Mouse (Mus musculus) midbrain, embryonic 10.5 days (tissue): ENCODE results near the gene Kdelc2. TPM values are rescaled to one million over a fixed set of nuclear protein-coding genes. Genes with fewer than 3 reads are reported as not detected.

ENCODE experiments used
- DNase-seq: peaks from one replicate; pipeline ENCODE4 v3.0.0-alpha.2; 2017; ENCODE audit warnings: low spot score
- H3K27ac ChIP-seq: fragments of 300-500 bp; sonication (generic); replicated peaks from 2 replicates; pipeline ENCODE4 v1.5.1; 2016; ENCODE audit warnings: mild to moderate bottlenecking
- H3K27me3 ChIP-seq: fragments of 300-500 bp; sonication (generic); 2 replicates; pipeline ENCODE4 v1.6.1; 2016; ENCODE audit warnings: low read depth, mild to moderate bottlenecking; ENCODE audit not compliant: poor library complexity, severe bottlenecking
- H3K36me3 ChIP-seq: fragments of 300-500 bp; sonication (generic); 2 replicates; pipeline ENCODE4 v1.6.1; 2016; ENCODE audit warnings: mild to moderate bottlenecking, moderate library complexity
- H3K4me1 ChIP-seq: fragments of 300-500 bp; sonication (generic); 2 replicates; pipeline ENCODE4 v1.6.1; 2016
- H3K4me3 ChIP-seq: fragments of 300-500 bp; sonication (generic); 2 replicates; pipeline ENCODE4 v1.5.1; 2016; ENCODE audit warnings: mild to moderate bottlenecking, moderate library complexity
- H3K9me3 ChIP-seq: fragments of 300-500 bp; sonication (generic); replicated peaks from 2 replicates; pipeline ENCODE4 v1.6.1; 2016; ENCODE audit warnings: mild to moderate bottlenecking
- WGBS: fragments of 180-500 bp; shearing (Covaris S2); methylation state at CpG from one replicate; pipeline ENCODE4 v1.1.7; 2016; 5-methylcytosine and 5-hydroxymethylcytosine counted together
- polyA plus RNA-seq: library from polyadenylated mRNA; unstranded; fragments of >200 nt; fragmentation: Nextera tagmentation; extraction: Ambion mirVana; gene quantifications from 2 replicates; pipeline ENCODE4 v1.2.1, GENCODE M21; 2016

The Kdelc2 gene
- 9.4 and 10.6 TPM in 2 replicates for polyA plus RNA-seq

GRCm38 (mm10) chr9:53383951-53384866, at the start of gene Kdelc2:
Gene Kdelc2, plus strand, starts transcription at chr9:53384025.
- Histone ChIP-seq H3K27ac (peak within 1 kb of the TSS; percentile 96), H3K36me3 (no peaks in the 10 kb centered on the region), H3K27me3 (peaks cover 8% of the 10 kb centered on the region; the same call in 1 of the 2 replicates), H3K9me3 (no peaks in the 10 kb centered on the region), H3K4me3 (peak within 1 kb of the TSS; percentile 84), H3K4me1 (peaks cover 16% of the 10 kb centered on the region)
- WGBS: under 1% methylated on average over 75 of the region's 75 CpGs
- DNase-seq: peak; percentile 85

GRCm38 (mm10) chr9:53335131-53335530, 48.7 kb upstream of the Kdelc2 start:
- Histone ChIP-seq H3K4me3 (no peak overlapping the region), H3K27me3 (peaks cover 5% of the 10 kb centered on the region; the same call in 1 of the 2 replicates), H3K4me1 (peaks cover 4% of the 10 kb centered on the region), H3K36me3 (no peaks in the 10 kb centered on the region), H3K27ac (no peak overlapping the region), H3K9me3 (no peaks in the 10 kb centered on the region; the same call in 1 of the 2 replicates)
- 88% methylated on average over 3 of the region's 3 CpGs for WGBS
- DNase-seq: no peak

GRCm38 (mm10) chr9:53339603-53340002, 44.2 kb upstream of the Kdelc2 start:
- Histone ChIP-seq H3K4me3 (no peak overlapping the region), H3K4me1 (peaks cover 7% of the 10 kb centered on the region), H3K27me3 (peaks cover 21% of the 10 kb centered on the region), H3K27ac (no peak overlapping the region), H3K9me3 (no peaks in the 10 kb centered on the region), H3K36me3 (no peaks in the 10 kb centered on the region)
- no peak for DNase-seq
- WGBS: 89% methylated on average over 7 of the region's 7 CpGs

- peaks cover 7% of the 10 kb centered on the region for H3K4me1 ChIP-seq
- 56% methylated on average over 17 of the region's 17 CpGs for WGBS
- peaks cover 21% of the 10 kb centered on the region for H3K27me3 ChIP-seq
- no peak for DNase-seq
- H3K9me3 ChIP-seq: no peaks in the 10 kb centered on the region
- H3K4me3 ChIP-seq: peak overlapping the region; percentile 47; the same call in 1 of the 2 replicates
- H3K27ac ChIP-seq: no peak overlapping the region
- no peaks in the 10 kb centered on the region for H3K36me3 ChIP-seq
Observed at GRCm38 (mm10) chr9:53340328-53340916, 43.4 kb upstream of the Kdelc2 start.

GRCm38 (mm10) chr9:53340969-53341368, 42.9 kb upstream of the Kdelc2 start:
- 15% methylated on average over 14 of the region's 14 CpGs for WGBS
- no peaks in the 10 kb centered on the region for H3K9me3 ChIP-seq
- peak; percentile 23 for DNase-seq
- peak overlapping the region; percentile 47 for H3K4me3 ChIP-seq
- no peaks in the 10 kb centered on the region for H3K36me3 ChIP-seq
- no peak overlapping the region for H3K27ac ChIP-seq
- H3K27me3 ChIP-seq: peaks cover 21% of the 10 kb centered on the region
- H3K4me1 ChIP-seq: peaks cover 7% of the 10 kb centered on the region

GRCm38 (mm10) chr9:53341981-53342380, 41.8 kb upstream of the Kdelc2 start:
- peaks cover 21% of the 10 kb centered on the region for H3K27me3 ChIP-seq
- no peak overlapping the region for H3K27ac ChIP-seq
- H3K4me1 ChIP-seq: peaks cover 7% of the 10 kb centered on the region
- no peaks in the 10 kb centered on the region for H3K9me3 ChIP-seq
- H3K36me3 ChIP-seq: no peaks in the 10 kb centered on the region
- H3K4me3 ChIP-seq: no peak overlapping the region
- WGBS: 86% methylated on average over 3 of the region's 3 CpGs
- DNase-seq: no peak

GRCm38 (mm10) chr9:53344646-53345432, 39.0 kb upstream of the Kdelc2 start:
- Histone ChIP-seq H3K36me3 (no peaks in the 10 kb centered on the region), H3K27me3 (peaks cover 19% of the 10 kb centered on the region), H3K4me1 (peaks cover 7% of the 10 kb centered on the region), H3K27ac (no peak overlapping the region), H3K9me3 (no peaks in the 10 kb centered on the region), H3K4me3 (no peak overlapping the region)
- 91% methylated on average over 9 of the region's 9 CpGs for WGBS
- no peak for DNase-seq

GRCm38 (mm10) chr9:53345728-53346127, 38.1 kb upstream of the Kdelc2 start:
- no peaks in the 10 kb centered on the region for H3K36me3 ChIP-seq
- H3K9me3 ChIP-seq: no peaks in the 10 kb centered on the region
- H3K4me3 ChIP-seq: no peak overlapping the region
- DNase-seq: no peak
- 77% methylated on average over 3 of the region's 3 CpGs for WGBS
- H3K27ac ChIP-seq: no peak overlapping the region
- peaks cover 11% of the 10 kb centered on the region for H3K27me3 ChIP-seq
- H3K4me1 ChIP-seq: peaks cover 6% of the 10 kb centered on the region

GRCm38 (mm10) chr9:53346402-53346801, 37.4 kb upstream of the Kdelc2 start:
- DNase-seq: no peak
- WGBS: 82% methylated on average over 6 of the region's 6 CpGs
- no peaks in the 10 kb centered on the region; the same call in 1 of the 2 replicates for H3K4me1 ChIP-seq
- H3K27ac ChIP-seq: no peak overlapping the region
- H3K4me3 ChIP-seq: no peak overlapping the region
- peaks cover 6% of the 10 kb centered on the region for H3K27me3 ChIP-seq
- no peaks in the 10 kb centered on the region for H3K9me3 ChIP-seq
- no peaks in the 10 kb centered on the region for H3K36me3 ChIP-seq

- Histone ChIP-seq H3K36me3 (no peaks in the 10 kb centered on the region), H3K4me3 (no peak overlapping the region), H3K27ac (no peak overlapping the region), H3K4me1 (no peaks in the 10 kb centered on the region), H3K27me3 (no peaks in the 10 kb centered on the region), H3K9me3 (no peaks in the 10 kb centered on the region)
- no peak for DNase-seq
- WGBS: 84% methylated on average over 1 of the region's 1 CpGs
Observed at GRCm38 (mm10) chr9:53349211-53349610, 34.6 kb upstream of the Kdelc2 start.

GRCm38 (mm10) chr9:53350331-53350730, 33.5 kb upstream of the Kdelc2 start:
- Histone ChIP-seq H3K27me3 (no peaks in the 10 kb centered on the region), H3K4me3 (no peak overlapping the region), H3K27ac (no peak overlapping the region), H3K4me1 (no peaks in the 10 kb centered on the region), H3K9me3 (no peaks in the 10 kb centered on the region), H3K36me3 (no peaks in the 10 kb centered on the region)
- WGBS: 85% methylated on average over 2 of the region's 2 CpGs
- no peak for DNase-seq

GRCm38 (mm10) chr9:53351899-53352298, 31.9 kb upstream of the Kdelc2 start:
- H3K27ac ChIP-seq: no peak overlapping the region
- H3K4me1 ChIP-seq: no peaks in the 10 kb centered on the region
- H3K9me3 ChIP-seq: no peaks in the 10 kb centered on the region
- H3K4me3 ChIP-seq: no peak overlapping the region
- WGBS: 92% methylated on average over 6 of the region's 6 CpGs
- H3K36me3 ChIP-seq: no peaks in the 10 kb centered on the region
- no peak for DNase-seq
- no peaks in the 10 kb centered on the region for H3K27me3 ChIP-seq
